Mouse (Mus musculus): ENCODE data around the gene Ccdc15. TPM values are rescaled to one million over a fixed set of nuclear protein-coding genes. Genes with fewer than 3 reads are reported as not detected.
"Not testable (repeated sequence)": the region's sequence is repeated elsewhere in the genome, so short reads cannot be mapped to it uniquely, and the experiment has no call there.

The Ccdc15 gene
- polyA plus RNA-seq, 1 experiment from 2014 or later, result 3.1 TPM

GRCm38 (mm10) chr9:37301720-37302119, 46.5 kb downstream of the Ccdc15 start:
- Histone ChIP-seq H3K4me3 (ENCODE audit: low read depth, low read length) (no peak overlapping the region), H3K36me3 (ENCODE audit: control insufficient read depth, insufficient read depth) (no peaks in the 10 kb centered on the region), H3K4me1 (ENCODE audit: control insufficient read depth, low read depth, low read length) (no peaks in the 10 kb centered on the region), H3K9ac (ENCODE audit: low read depth, low read length) (no peak overlapping the region), H3K9me3 (replicated peaks; ENCODE audit: control insufficient read depth, low read length) (no peaks in the 10 kb centered on the region), H3K27me3 (ENCODE audit: control insufficient read depth, insufficient read depth, low read depth, low read length) (no peaks in the 10 kb centered on the region), H3K4me2 (ENCODE audit: low read depth, low read length) (no peak overlapping the region), H3K27ac (ENCODE audit: low read length) (no peak overlapping the region)
- no peak for ATAC-seq (ENCODE audit: low read depth)
- 57% methylated on average over 1 of the region's 1 CpGs for WGBS (ENCODE audit: insufficient replicate concordance)

- not testable (repeated sequence) for H3K9ac ChIP-seq (ENCODE audit: low read depth, low read length); H3K27ac ChIP-seq (ENCODE audit: low read length); H3K9me3 ChIP-seq (replicated peaks; ENCODE audit: control insufficient read depth, low read length); H3K4me1 ChIP-seq (ENCODE audit: control insufficient read depth, low read depth, low read length); ATAC-seq (ENCODE audit: low read depth); H3K4me3 ChIP-seq (ENCODE audit: low read depth, low read length); H3K4me2 ChIP-seq (ENCODE audit: low read depth, low read length); H3K36me3 ChIP-seq (ENCODE audit: control insufficient read depth, insufficient read depth); H3K27me3 ChIP-seq (ENCODE audit: control insufficient read depth, insufficient read depth, low read depth, low read length)
- 59% methylated on average over 1 of the region's 1 CpGs for WGBS (ENCODE audit: insufficient replicate concordance)
Measured at GRCm38 (mm10) chr9:37300501-37300900, 47.7 kb downstream of the Ccdc15 start.

GRCm38 (mm10) chr9:37295586-37295985, 52.6 kb downstream of the Ccdc15 start:
- no peaks in the 10 kb centered on the region for H3K4me1 ChIP-seq (ENCODE audit: control insufficient read depth, low read depth, low read length)
- no peak overlapping the region for H3K4me3 ChIP-seq (ENCODE audit: low read depth, low read length)
- ATAC-seq (ENCODE audit: low read depth), result no peak
- no peaks in the 10 kb centered on the region for H3K27me3 ChIP-seq (ENCODE audit: control insufficient read depth, insufficient read depth, low read depth, low read length)
- H3K4me2 ChIP-seq (ENCODE audit: low read depth, low read length), result no peak overlapping the region
- H3K9ac ChIP-seq (ENCODE audit: low read depth, low read length), result no peak overlapping the region
- no peaks in the 10 kb centered on the region for H3K36me3 ChIP-seq (ENCODE audit: control insufficient read depth, insufficient read depth)
- H3K27ac ChIP-seq (ENCODE audit: low read length), result no peak overlapping the region
- no peaks in the 10 kb centered on the region for H3K9me3 ChIP-seq (replicated peaks; ENCODE audit: control insufficient read depth, low read length)

- Histone ChIP-seq H3K9ac (ENCODE audit: low read depth, low read length) (no peak overlapping the region), H3K4me3 (ENCODE audit: low read depth, low read length) (no peak overlapping the region), H3K27ac (ENCODE audit: low read length) (no peak overlapping the region), H3K36me3 (ENCODE audit: control insufficient read depth, insufficient read depth) (no peaks in the 10 kb centered on the region), H3K4me1 (ENCODE audit: control insufficient read depth, low read depth, low read length) (no peaks in the 10 kb centered on the region), H3K27me3 (ENCODE audit: control insufficient read depth, insufficient read depth, low read depth, low read length) (no peaks in the 10 kb centered on the region), H3K4me2 (ENCODE audit: low read depth, low read length) (no peak overlapping the region), H3K9me3 (replicated peaks; ENCODE audit: control insufficient read depth, low read length) (no peaks in the 10 kb centered on the region)
- ATAC-seq (ENCODE audit: low read depth), result no peak
- WGBS (ENCODE audit: insufficient replicate concordance), result 58% methylated on average over 2 of the region's 2 CpGs
Measured at GRCm38 (mm10) chr9:37266622-37267021, 81.6 kb downstream of the Ccdc15 start.

GRCm38 (mm10) chr9:37255889-37256225, 92.4 kb downstream of the Ccdc15 start:
- no peaks in the 10 kb centered on the region for H3K9me3 ChIP-seq (replicated peaks; ENCODE audit: control insufficient read depth, low read length)
- H3K9ac ChIP-seq (ENCODE audit: low read depth, low read length), result no peak overlapping the region; the same call in 1 of the 2 replicates
- H3K27ac ChIP-seq (ENCODE audit: low read length), result no peak overlapping the region
- H3K4me3 ChIP-seq (ENCODE audit: low read depth, low read length), result peak overlapping the region; percentile 58
- peaks cover 2% of the 10 kb centered on the region for H3K4me1 ChIP-seq (ENCODE audit: control insufficient read depth, low read depth, low read length)
- WGBS (ENCODE audit: insufficient replicate concordance), result 21% methylated on average over 7 of the region's 7 CpGs
- no peaks in the 10 kb centered on the region for H3K36me3 ChIP-seq (ENCODE audit: control insufficient read depth, insufficient read depth)
- H3K27me3 ChIP-seq (ENCODE audit: control insufficient read depth, insufficient read depth, low read depth, low read length), result peaks cover 6% of the 10 kb centered on the region
- peak overlapping the region; percentile 66 for H3K4me2 ChIP-seq (ENCODE audit: low read depth, low read length)
- 0 out of 2 replicates have a peak, but pooled peaks have one; percentile 30 for ATAC-seq (ENCODE audit: low read depth)

- WGBS (ENCODE audit: insufficient replicate concordance), result 1% methylated on average over 38 of the region's 38 CpGs
- H3K9ac ChIP-seq (ENCODE audit: low read depth, low read length), result peak within 1 kb of the TSS; percentile 15; the same call in 1 of the 2 replicates
- H3K4me3 ChIP-seq (ENCODE audit: low read depth, low read length), result peak within 1 kb of the TSS; percentile 58
- ATAC-seq (ENCODE audit: low read depth), result peak; percentile 80
- H3K9me3 ChIP-seq (replicated peaks; ENCODE audit: control insufficient read depth, low read length), result no peaks in the 10 kb centered on the region
- H3K36me3 ChIP-seq (ENCODE audit: control insufficient read depth, insufficient read depth), result no peaks in the 10 kb centered on the region
- H3K4me2 ChIP-seq (ENCODE audit: low read depth, low read length), result peak within 1 kb of the TSS; percentile 66
- peaks cover 2% of the 10 kb centered on the region for H3K4me1 ChIP-seq (ENCODE audit: control insufficient read depth, low read depth, low read length)
- no peak within 1 kb of the TSS; the same call in 1 of the 2 replicates for H3K27ac ChIP-seq (ENCODE audit: low read length)
- H3K27me3 ChIP-seq (ENCODE audit: control insufficient read depth, insufficient read depth, low read depth, low read length), result peaks cover 6% of the 10 kb centered on the region
Measured at GRCm38 (mm10) chr9:37255149-37255888, 92.9 kb downstream of the Ccdc15 start, which contains the start of gene Slc37a2. Gene Slc37a2 (minus strand): TSS chr9:37255738.

GRCm38 (mm10) chr9:37254531-37255110, 93.6 kb downstream of the Ccdc15 start:
- Histone ChIP-seq H3K9ac (ENCODE audit: low read depth, low read length) (no peak overlapping the region), H3K4me3 (ENCODE audit: low read depth, low read length) (peak overlapping the region; percentile 58), H3K27me3 (ENCODE audit: control insufficient read depth, insufficient read depth, low read depth, low read length) (peaks cover 6% of the 10 kb centered on the region), H3K4me1 (ENCODE audit: control insufficient read depth, low read depth, low read length) (peaks cover 2% of the 10 kb centered on the region), H3K9me3 (replicated peaks; ENCODE audit: control insufficient read depth, low read length) (no peaks in the 10 kb centered on the region), H3K36me3 (ENCODE audit: control insufficient read depth, insufficient read depth) (no peaks in the 10 kb centered on the region), H3K27ac (ENCODE audit: low read length) (no peak overlapping the region), H3K4me2 (ENCODE audit: low read depth, low read length) (peak overlapping the region; percentile 66)
- ATAC-seq (ENCODE audit: low read depth), result no peak
- WGBS (ENCODE audit: insufficient replicate concordance), result 21% methylated on average over 6 of the region's 6 CpGs

GRCm38 (mm10) chr9:37250631-37251030, 97.6 kb downstream of the Ccdc15 start:
- Histone ChIP-seq H3K36me3 (ENCODE audit: control insufficient read depth, insufficient read depth) (no peaks in the 10 kb centered on the region), H3K9me3 (replicated peaks; ENCODE audit: control insufficient read depth, low read length) (no peaks in the 10 kb centered on the region), H3K27ac (ENCODE audit: low read length) (no peak overlapping the region), H3K4me2 (ENCODE audit: low read depth, low read length) (no peak overlapping the region), H3K27me3 (ENCODE audit: control insufficient read depth, insufficient read depth, low read depth, low read length) (peaks cover 5% of the 10 kb centered on the region), H3K4me1 (ENCODE audit: control insufficient read depth, low read depth, low read length) (peaks cover 2% of the 10 kb centered on the region), H3K4me3 (ENCODE audit: low read depth, low read length) (no peak overlapping the region), H3K9ac (ENCODE audit: low read depth, low read length) (no peak overlapping the region)
- no peak for ATAC-seq (ENCODE audit: low read depth)
- WGBS (ENCODE audit: insufficient replicate concordance), result 56% methylated on average over 6 of the region's 6 CpGs

GRCm38 (mm10) chr9:37249976-37250375, 98.3 kb downstream of the Ccdc15 start:
- Histone ChIP-seq H3K9me3 (replicated peaks; ENCODE audit: control insufficient read depth, low read length) (no peaks in the 10 kb centered on the region), H3K4me3 (ENCODE audit: low read depth, low read length) (no peak overlapping the region), H3K27ac (ENCODE audit: low read length) (no peak overlapping the region), H3K27me3 (ENCODE audit: control insufficient read depth, insufficient read depth, low read depth, low read length) (no peaks in the 10 kb centered on the region), H3K4me2 (ENCODE audit: low read depth, low read length) (no peak overlapping the region), H3K4me1 (ENCODE audit: control insufficient read depth, low read depth, low read length) (peaks cover 2% of the 10 kb centered on the region), H3K9ac (ENCODE audit: low read depth, low read length) (no peak overlapping the region), H3K36me3 (ENCODE audit: control insufficient read depth, insufficient read depth) (no peaks in the 10 kb centered on the region)
- no peak for ATAC-seq (ENCODE audit: low read depth)
- WGBS (ENCODE audit: insufficient replicate concordance), result 68% methylated on average over 3 of the region's 3 CpGs
